Mouse (Mus musculus): ENCODE measurements around the gene Hspbp1. TPM values are rescaled to one million over a fixed set of nuclear protein-coding genes. Genes with fewer than 3 reads are reported as not detected.

The Hspbp1 gene
- polyA plus RNA-seq, 1 experiment from 2014 or later = 181 TPM

GRCm38 (mm10) chr7:4612386-4612785, 72.5 kb downstream of the Hspbp1 start:
- H3K9ac ChIP-seq (ENCODE audit: low read depth, low read length) = no peak overlapping the region
- 70% methylated on average over 8 of the region's 8 CpGs for WGBS
- no peak overlapping the region for H3K4me2 ChIP-seq (ENCODE audit: low read length)
- no peak for ATAC-seq
- no peak overlapping the region for H3K27ac ChIP-seq (ENCODE audit: low read length)
- H3K9me3 ChIP-seq (replicated peaks; ENCODE audit: control insufficient read depth, low read length, poor library complexity, severe bottlenecking) = no peaks in the 10 kb centered on the region
- no peaks in the 10 kb centered on the region for H3K4me1 ChIP-seq (ENCODE audit: control insufficient read depth, insufficient read depth, low read length)
- H3K27me3 ChIP-seq (ENCODE audit: control insufficient read depth, insufficient read depth, low read depth, low read length) = no peaks in the 10 kb centered on the region
- no peaks in the 10 kb centered on the region for H3K36me3 ChIP-seq (ENCODE audit: control insufficient read depth, insufficient read depth, low read length)
- no peak overlapping the region for H3K4me3 ChIP-seq (ENCODE audit: low read depth, low read length)

GRCm38 (mm10) chr7:4611921-4612341, 72.9 kb downstream of the Hspbp1 start:
- Histone ChIP-seq H3K27ac (ENCODE audit: low read length) (no peak overlapping the region), H3K4me3 (ENCODE audit: low read depth, low read length) (no peak overlapping the region), H3K9ac (ENCODE audit: low read depth, low read length) (no peak overlapping the region), H3K36me3 (ENCODE audit: control insufficient read depth, insufficient read depth, low read length) (no peaks in the 10 kb centered on the region), H3K27me3 (ENCODE audit: control insufficient read depth, insufficient read depth, low read depth, low read length) (no peaks in the 10 kb centered on the region), H3K9me3 (replicated peaks; ENCODE audit: control insufficient read depth, low read length, poor library complexity, severe bottlenecking) (no peaks in the 10 kb centered on the region), H3K4me2 (ENCODE audit: low read length) (no peak overlapping the region), H3K4me1 (ENCODE audit: control insufficient read depth, insufficient read depth, low read length) (no peaks in the 10 kb centered on the region)
- WGBS = 80% methylated on average over 12 of the region's 12 CpGs
- ATAC-seq = no peak

GRCm38 (mm10) chr7:4611511-4611910, 73.4 kb downstream of the Hspbp1 start:
- no peaks in the 10 kb centered on the region for H3K4me1 ChIP-seq (ENCODE audit: control insufficient read depth, insufficient read depth, low read length)
- ATAC-seq = no peak
- no peak overlapping the region for H3K4me3 ChIP-seq (ENCODE audit: low read depth, low read length)
- 77% methylated on average over 10 of the region's 12 CpGs for WGBS
- no peaks in the 10 kb centered on the region for H3K9me3 ChIP-seq (replicated peaks; ENCODE audit: control insufficient read depth, low read length, poor library complexity, severe bottlenecking)
- H3K36me3 ChIP-seq (ENCODE audit: control insufficient read depth, insufficient read depth, low read length) = no peaks in the 10 kb centered on the region
- no peak overlapping the region for H3K4me2 ChIP-seq (ENCODE audit: low read length)
- H3K9ac ChIP-seq (ENCODE audit: low read depth, low read length) = no peak overlapping the region
- no peaks in the 10 kb centered on the region for H3K27me3 ChIP-seq (ENCODE audit: control insufficient read depth, insufficient read depth, low read depth, low read length)
- H3K27ac ChIP-seq (ENCODE audit: low read length) = no peak overlapping the region

Other genes starting within 250 kb of the Hspbp1 start
- 43.2 and 45.6 TPM in 2 replicates for gene Rdh13, start 239.4 kb downstream of the Hspbp1 start, polyA plus RNA-seq (2015; fragmentation: Nextera tagmentation; extraction: Ambion mirVana)
- gene Eps8l1, start 224.4 kb downstream of the Hspbp1 start, polyA plus RNA-seq (2015; fragmentation: Nextera tagmentation; extraction: Ambion mirVana) = 12.8 TPM in 2 replicates
- 35.6 and 44.7 TPM in 2 replicates for gene Ppp1r12c, start 183.4 kb downstream of the Hspbp1 start, polyA plus RNA-seq (2015; fragmentation: Nextera tagmentation; extraction: Ambion mirVana)
- gene Tnnt1, start 168.7 kb downstream of the Hspbp1 start, polyA plus RNA-seq (2015; fragmentation: Nextera tagmentation; extraction: Ambion mirVana) = 3.2 and 3.6 TPM in 2 replicates
- 1.8 TPM in 2 replicates for gene Tnni3, start 160.8 kb downstream of the Hspbp1 start, polyA plus RNA-seq (2015; fragmentation: Nextera tagmentation; extraction: Ambion mirVana)
- 2.2 and 2.4 TPM in 2 replicates for gene Dnaaf3, start 152.6 kb downstream of the Hspbp1 start, polyA plus RNA-seq (2015; fragmentation: Nextera tagmentation; extraction: Ambion mirVana)
- 185 and 186 TPM in 2 replicates for gene Syt5, start 137.5 kb downstream of the Hspbp1 start, polyA plus RNA-seq (2015; fragmentation: Nextera tagmentation; extraction: Ambion mirVana)
- gene Ptprh, start 81.0 kb downstream of the Hspbp1 start, polyA plus RNA-seq (2015; fragmentation: Nextera tagmentation; extraction: Ambion mirVana) = 0.68 and 1.4 TPM in 2 replicates
- 2.1 and 2.4 TPM in 2 replicates for gene Tmem86b, start 53.6 kb downstream of the Hspbp1 start, polyA plus RNA-seq (2015; fragmentation: Nextera tagmentation; extraction: Ambion mirVana)
- gene Ppp6r1, start 26.0 kb downstream of the Hspbp1 start, polyA plus RNA-seq (2015; fragmentation: Nextera tagmentation; extraction: Ambion mirVana) = 5.6 and 6.8 TPM in 2 replicates
- gene Brsk1, start 5.5 kb upstream of the Hspbp1 start, polyA plus RNA-seq (2015; fragmentation: Nextera tagmentation; extraction: Ambion mirVana) = 7.5 and 7.8 TPM in 2 replicates
- 0.25 TPM in 1 of 2 replicates, not detected in the other for gene Tmem150b, start 40.2 kb upstream of the Hspbp1 start, polyA plus RNA-seq (2015; fragmentation: Nextera tagmentation; extraction: Ambion mirVana)
- gene Kmt5c, start 55.0 kb upstream of the Hspbp1 start, polyA plus RNA-seq (2015; fragmentation: Nextera tagmentation; extraction: Ambion mirVana) = 58.5 and 61.1 TPM in 2 replicates
- gene Cox6b2, start 68.0 kb upstream of the Hspbp1 start, polyA plus RNA-seq (2015; fragmentation: Nextera tagmentation; extraction: Ambion mirVana) = 19.3 and 21.3 TPM in 2 replicates
- gene Fam71e2, start 86.2 kb upstream of the Hspbp1 start, polyA plus RNA-seq (2015; fragmentation: Nextera tagmentation; extraction: Ambion mirVana) = not detected in 2 replicates
- gene Il11, start 97.8 kb upstream of the Hspbp1 start, polyA plus RNA-seq (2015; fragmentation: Nextera tagmentation; extraction: Ambion mirVana) = 1.3 TPM in 2 replicates
- gene Tmem190, start 97.9 kb upstream of the Hspbp1 start, polyA plus RNA-seq (2015; fragmentation: Nextera tagmentation; extraction: Ambion mirVana) = 0.48 and 0.73 TPM in 2 replicates
- 6.2 and 6.5 TPM in 2 replicates for gene Tmem238, start 104.6 kb upstream of the Hspbp1 start, polyA plus RNA-seq (2015; fragmentation: Nextera tagmentation; extraction: Ambion mirVana)
- 201 and 213 TPM in 2 replicates for gene Rpl28, start 107.8 kb upstream of the Hspbp1 start, polyA plus RNA-seq (2015; fragmentation: Nextera tagmentation; extraction: Ambion mirVana)
- gene Ube2s, start 127.5 kb upstream of the Hspbp1 start, polyA plus RNA-seq (2015; fragmentation: Nextera tagmentation; extraction: Ambion mirVana) = 226 and 253 TPM in 2 replicates
- 14.0 and 14.6 TPM in 2 replicates for gene Shisa7, start 159.6 kb upstream of the Hspbp1 start, polyA plus RNA-seq (2015; fragmentation: Nextera tagmentation; extraction: Ambion mirVana)
- gene Isoc2b, start 185.2 kb upstream of the Hspbp1 start, polyA plus RNA-seq (2015; fragmentation: Nextera tagmentation; extraction: Ambion mirVana) = 3.6 and 5.0 TPM in 2 replicates
- gene Isoc2a, start 192.1 kb upstream of the Hspbp1 start, polyA plus RNA-seq (2015; fragmentation: Nextera tagmentation; extraction: Ambion mirVana) = 0.46 and 0.57 TPM in 2 replicates
- 0.32 and 0.38 TPM in 2 replicates for gene Gm36210, start 221.4 kb upstream of the Hspbp1 start, polyA plus RNA-seq (2015; fragmentation: Nextera tagmentation; extraction: Ambion mirVana)
- gene Zfp628, start 230.1 kb upstream of the Hspbp1 start, polyA plus RNA-seq (2015; fragmentation: Nextera tagmentation; extraction: Ambion mirVana) = 3.1 and 3.6 TPM in 2 replicates
- 48.2 and 49.4 TPM in 2 replicates for gene Nat14, start 237.0 kb upstream of the Hspbp1 start, polyA plus RNA-seq (2015; fragmentation: Nextera tagmentation; extraction: Ambion mirVana)
- 0.72 and 0.85 TPM in 2 replicates for gene Ssc5d, start 240.7 kb upstream of the Hspbp1 start, polyA plus RNA-seq (2015; fragmentation: Nextera tagmentation; extraction: Ambion mirVana)

Data from midbrain, embryonic 16.5 days (tissue).